Mouse (Mus musculus) midbrain, embryonic 16.5 days (tissue): ENCODE results near the gene Gm28845. TPM values are rescaled to one million over a fixed set of nuclear protein-coding genes. Genes with fewer than 3 reads are reported as not detected.
A peak's percentile ranks its signal among the peaks of the same experiment; 100 is the strongest.

Experiments used
- ATAC-seq: fragments of 200-750 bp; cut with Nextera tagmentation; 2 replicates; pipeline ENCODE4 v1.8.0; 2017; ENCODE audit warnings: moderate TSS enrichment
- H3K27ac ChIP-seq: fragments of 300-500 bp; sonication (generic); 2 replicates; pipeline ENCODE4 v1.5.1; 2014; ENCODE audit warnings: mild to moderate bottlenecking, low read length, mixed read lengths
- H3K27me3 ChIP-seq: fragments of 300-500 bp; sonication (generic); 2 replicates; pipeline ENCODE4 v1.6.1; 2014; ENCODE audit warnings: low read depth, low read length, mixed read lengths; ENCODE audit not compliant: control insufficient read depth, insufficient read depth
- H3K36me3 ChIP-seq: fragments of 300-500 bp; sonication (generic); 2 replicates; pipeline ENCODE4 v1.6.1; 2014; ENCODE audit warnings: mild to moderate bottlenecking, low read length, moderate library complexity, mixed read lengths; ENCODE audit not compliant: control insufficient read depth, insufficient read depth
- H3K4me1 ChIP-seq: fragments of 300-500 bp; sonication (generic); 2 replicates; pipeline ENCODE4 v1.6.1; 2014; ENCODE audit warnings: mild to moderate bottlenecking, low read length, mixed read lengths; ENCODE audit not compliant: control insufficient read depth, insufficient read depth
- H3K4me2 ChIP-seq: fragments of 300-500 bp; sonication (generic); 2 replicates; pipeline ENCODE4 v1.6.1; 2014; ENCODE audit warnings: mild to moderate bottlenecking, low read length, mixed read lengths
- H3K4me3 ChIP-seq: fragments of 300-500 bp; sonication (generic); 2 replicates; pipeline ENCODE4 v1.5.1; 2014; ENCODE audit warnings: low read depth, mild to moderate bottlenecking, low read length, moderate library complexity, mixed read lengths
- H3K9ac ChIP-seq: fragments of 300-500 bp; sonication (generic); 2 replicates; pipeline ENCODE4 v1.6.1; 2014; ENCODE audit warnings: low read depth, low read length, mixed read lengths
- H3K9me3 ChIP-seq: fragments of 300-500 bp; sonication (generic); replicated peaks from 2 replicates; pipeline ENCODE4 v1.6.1; 2014; ENCODE audit warnings: mild to moderate bottlenecking, low read length, mixed read lengths; ENCODE audit not compliant: control insufficient read depth, poor library complexity, severe bottlenecking
- WGBS: fragments of 180-500 bp; shearing (Covaris S2); extraction: QIAGEN DNeasy Blood & Tissue Kit; methylation state at CpG from one replicate; pipeline ENCODE4 v1.1.7; 2014; 5-methylcytosine and 5-hydroxymethylcytosine counted together
- polyA plus RNA-seq: library from polyadenylated mRNA; unstranded; fragments of >200 nt; fragmentation: Nextera tagmentation; extraction: Ambion mirVana; gene quantifications from 2 replicates; pipeline ENCODE4 v1.2.1, GENCODE M21; 2015

The Gm28845 gene
- not detected in 2 replicates for polyA plus RNA-seq

GRCm38 (mm10) chr1:65119438-65119837, at the start of gene Gm28845:
Gene Gm28845 (minus strand): TSS chr1:65119558.
- no peak within 1 kb of the TSS for H3K4me3 ChIP-seq
- ATAC-seq: no peak
- no peaks in the 10 kb centered on the region for H3K36me3 ChIP-seq
- H3K4me2 ChIP-seq: no peak within 1 kb of the TSS
- H3K4me1 ChIP-seq: no peaks in the 10 kb centered on the region
- no peak within 1 kb of the TSS for H3K27ac ChIP-seq
- H3K9ac ChIP-seq: no peak within 1 kb of the TSS
- H3K9me3 ChIP-seq: no peaks in the 10 kb centered on the region
- 79% methylated on average over 1 of the region's 1 CpGs for WGBS
- H3K27me3 ChIP-seq: no peaks in the 10 kb centered on the region

DNA sequence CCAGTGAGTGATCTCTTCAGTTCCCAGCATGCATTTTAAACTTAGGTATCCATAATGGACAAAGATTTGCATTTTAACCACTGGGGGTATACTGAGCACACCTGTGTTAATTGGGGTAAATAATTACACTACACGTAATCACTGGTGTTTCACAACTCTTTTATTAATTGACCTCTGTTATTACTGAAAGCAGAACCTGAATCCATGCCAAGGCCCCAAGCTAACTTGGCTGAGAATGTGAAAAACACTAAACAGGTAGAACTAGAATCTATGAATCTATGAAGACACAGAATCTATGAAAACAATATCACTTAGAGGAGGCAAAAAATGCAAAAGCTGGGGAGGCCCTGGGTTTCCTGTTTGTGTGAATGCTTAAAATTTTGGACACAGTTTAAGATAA, 48.1 kb upstream of the Gm28845 start:
- Histone ChIP-seq H3K4me2 (no peak overlapping the region), H3K4me1 (peaks cover 4% of the 10 kb centered on the region; the same call in 1 of the 2 replicates), H3K27me3 (no peaks in the 10 kb centered on the region), H3K36me3 (peaks cover 55% of the 10 kb centered on the region), H3K27ac (no peak overlapping the region), H3K9me3 (no peaks in the 10 kb centered on the region), H3K4me3 (no peak overlapping the region), H3K9ac (no peak overlapping the region)
- WGBS: 89% methylated on average over 1 of the region's 1 CpGs
- ATAC-seq: no peak

DNA sequence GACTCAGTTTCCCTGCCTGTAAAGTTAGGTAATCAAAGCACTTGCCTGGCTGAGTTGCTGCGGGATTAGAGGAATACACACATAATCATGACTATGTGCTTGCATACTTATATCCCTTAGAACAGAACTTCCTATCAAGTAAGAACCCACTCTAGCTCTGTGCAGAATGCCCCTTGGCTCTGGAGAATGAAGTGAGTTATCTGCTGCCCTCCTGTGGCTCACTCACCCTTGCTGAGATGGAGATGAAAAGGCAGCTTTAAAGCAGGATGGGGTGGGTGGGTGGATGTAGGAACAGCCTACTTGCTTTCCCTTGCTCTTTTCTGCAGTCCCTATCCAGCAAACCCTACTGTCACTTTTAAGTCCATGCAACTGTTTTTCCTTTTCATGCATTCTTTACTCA, 42.9 kb upstream of the Gm28845 start:
- Histone ChIP-seq H3K9me3 (no peaks in the 10 kb centered on the region), H3K9ac (no peak overlapping the region), H3K36me3 (peaks cover 64% of the 10 kb centered on the region), H3K4me2 (no peak overlapping the region), H3K27ac (no peak overlapping the region), H3K27me3 (no peaks in the 10 kb centered on the region), H3K4me1 (no peaks in the 10 kb centered on the region), H3K4me3 (no peak overlapping the region)
- 100% methylated on average over 1 of the region's 1 CpGs for WGBS
- ATAC-seq: peak; percentile 54; the same call in 1 of the 2 replicates

DNA sequence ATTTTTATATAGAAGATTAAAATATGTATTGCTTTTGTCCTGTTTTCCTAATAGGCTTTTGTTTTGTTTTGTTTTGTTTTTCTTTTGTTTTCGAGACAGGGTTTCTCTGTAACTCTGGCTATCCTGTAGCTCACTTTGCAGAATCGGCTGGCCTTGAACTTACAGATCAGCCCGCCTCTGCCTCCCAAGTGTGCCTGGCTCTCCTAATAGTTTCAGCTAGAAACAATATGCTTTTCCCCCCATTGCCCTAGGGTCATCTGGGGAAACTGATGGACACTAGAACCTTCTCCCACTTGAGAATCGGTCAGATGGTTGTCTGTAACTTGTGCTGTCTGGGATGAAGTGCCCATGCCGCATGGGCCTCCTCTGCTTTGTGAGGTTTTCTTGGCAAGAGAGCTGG, 36.8 kb upstream of the Gm28845 start:
- 95% methylated on average over 5 of the region's 5 CpGs for WGBS
- Histone ChIP-seq H3K4me1 (no peaks in the 10 kb centered on the region), H3K9me3 (no peaks in the 10 kb centered on the region), H3K4me3 (no peak overlapping the region), H3K27me3 (no peaks in the 10 kb centered on the region), H3K9ac (no peak overlapping the region), H3K27ac (no peak overlapping the region), H3K4me2 (no peak overlapping the region), H3K36me3 (peaks cover 21% of the 10 kb centered on the region)
- no peak for ATAC-seq

DNA sequence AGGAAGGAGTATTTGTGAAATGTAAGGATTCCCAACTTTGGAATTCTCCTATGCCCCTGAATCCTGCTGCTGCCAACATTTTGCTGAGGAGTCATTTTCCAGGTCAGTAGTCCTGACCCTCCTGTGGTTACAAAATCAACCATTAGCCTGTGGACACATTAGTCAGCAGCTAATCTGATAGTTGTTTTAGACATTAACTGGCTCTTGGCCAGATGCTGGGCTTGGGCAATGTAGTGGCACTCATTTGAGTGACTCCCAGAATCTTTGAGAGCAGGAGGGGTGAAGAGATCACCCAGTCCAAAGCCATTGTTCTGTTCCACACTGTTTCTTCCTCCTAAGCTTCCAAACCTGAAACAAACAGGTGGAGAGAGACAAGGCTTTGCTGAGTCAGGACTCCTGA, 35.5 kb upstream of the Gm28845 start:
- no peak for ATAC-seq
- peaks cover 12% of the 10 kb centered on the region for H3K36me3 ChIP-seq
- H3K9ac ChIP-seq: no peak overlapping the region
- H3K27me3 ChIP-seq: no peaks in the 10 kb centered on the region
- H3K4me3 ChIP-seq: no peak overlapping the region
- no peak overlapping the region for H3K4me2 ChIP-seq
- H3K27ac ChIP-seq: no peak overlapping the region
- H3K9me3 ChIP-seq: no peaks in the 10 kb centered on the region
- no peaks in the 10 kb centered on the region for H3K4me1 ChIP-seq

DNA sequence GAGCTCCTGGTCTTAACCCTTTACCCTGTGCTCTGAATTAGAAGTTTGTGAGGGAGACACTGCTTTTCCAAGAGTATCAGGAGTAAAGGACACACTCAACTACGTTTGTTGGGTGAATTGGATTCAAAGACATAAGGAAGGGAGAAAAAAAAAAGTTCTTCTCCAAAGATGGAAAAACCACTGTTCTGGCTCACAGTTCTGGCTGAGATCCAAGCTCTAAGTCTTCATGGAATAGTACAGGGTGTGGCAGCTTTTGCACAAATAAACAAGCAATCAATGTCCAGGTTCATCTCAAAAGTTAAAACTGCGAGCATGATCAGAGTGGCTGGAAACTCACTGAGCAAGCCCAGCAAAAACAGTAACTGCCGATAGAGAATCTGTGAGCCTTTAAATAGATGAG, 28.6 kb upstream of the Gm28845 start:
- WGBS: 82% methylated on average over 3 of the region's 3 CpGs
- no peak overlapping the region for H3K9ac ChIP-seq
- no peaks in the 10 kb centered on the region for H3K36me3 ChIP-seq
- H3K4me3 ChIP-seq: no peak overlapping the region
- H3K9me3 ChIP-seq: no peaks in the 10 kb centered on the region
- ATAC-seq: no peak
- H3K4me2 ChIP-seq: no peak overlapping the region
- H3K4me1 ChIP-seq: no peaks in the 10 kb centered on the region
- H3K27ac ChIP-seq: no peak overlapping the region
- no peaks in the 10 kb centered on the region for H3K27me3 ChIP-seq

GRCm38 (mm10) chr1:65147326-65147725, 28.0 kb upstream of the Gm28845 start:
- Histone ChIP-seq H3K27ac (no peak overlapping the region), H3K4me1 (no peaks in the 10 kb centered on the region), H3K27me3 (no peaks in the 10 kb centered on the region), H3K9ac (no peak overlapping the region), H3K4me3 (no peak overlapping the region), H3K36me3 (no peaks in the 10 kb centered on the region), H3K4me2 (no peak overlapping the region), H3K9me3 (no peaks in the 10 kb centered on the region)
- ATAC-seq: no peak
- WGBS: 96% methylated on average over 5 of the region's 5 CpGs

DNA sequence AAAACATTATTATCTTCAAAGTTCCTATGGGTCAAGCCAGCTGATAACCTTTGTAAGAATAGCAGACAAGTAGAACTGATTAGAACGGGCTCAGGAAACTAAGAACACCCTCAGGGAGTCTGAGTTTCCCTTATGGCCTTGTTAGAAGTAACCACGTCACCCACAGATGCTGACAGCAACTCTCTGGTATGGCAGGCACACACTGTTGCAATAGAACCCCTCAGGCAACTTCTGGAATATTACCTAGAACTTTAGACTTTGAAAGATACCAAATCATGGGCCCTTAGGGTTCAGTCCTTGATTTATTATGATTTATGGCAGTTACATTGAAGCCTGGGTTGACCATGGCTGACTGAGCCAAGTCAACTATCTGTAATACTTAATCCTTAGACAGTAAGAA, 27.2 kb upstream of the Gm28845 start:
- Histone ChIP-seq H3K36me3 (no peaks in the 10 kb centered on the region), H3K27ac (no peak overlapping the region), H3K9me3 (no peaks in the 10 kb centered on the region), H3K4me1 (no peaks in the 10 kb centered on the region), H3K4me3 (no peak overlapping the region), H3K27me3 (no peaks in the 10 kb centered on the region), H3K4me2 (no peak overlapping the region), H3K9ac (no peak overlapping the region)
- WGBS: 77% methylated on average over 2 of the region's 2 CpGs
- ATAC-seq: no peak

DNA sequence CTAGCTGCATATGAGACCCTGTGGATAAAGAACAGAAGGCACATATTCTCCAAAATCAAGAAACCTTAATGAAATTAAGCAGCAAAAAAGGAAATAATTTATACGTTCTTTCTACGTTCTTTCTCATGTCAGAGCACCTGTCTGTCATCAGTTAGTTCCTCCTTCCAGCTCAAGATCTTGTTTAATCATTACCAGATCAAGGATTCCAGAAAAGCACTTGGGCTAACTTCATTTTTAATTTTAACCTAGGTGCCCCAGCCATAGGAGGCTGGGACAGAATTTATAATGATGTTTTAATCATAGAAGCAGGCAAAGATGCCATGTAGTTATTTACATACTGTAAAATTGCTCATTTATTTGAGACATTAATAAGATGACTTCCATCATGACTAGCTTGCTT, 25.4 kb upstream of the Gm28845 start:
- 96% methylated on average over 2 of the region's 2 CpGs for WGBS
- no peak for ATAC-seq
- H3K4me1 ChIP-seq: no peaks in the 10 kb centered on the region

GRCm38 (mm10) chr1:65137560-65137959, 18.2 kb upstream of the Gm28845 start:
- Histone ChIP-seq H3K4me2 (no peak overlapping the region), H3K4me1 (no peaks in the 10 kb centered on the region), H3K9ac (no peak overlapping the region), H3K4me3 (no peak overlapping the region), H3K9me3 (no peaks in the 10 kb centered on the region), H3K27me3 (no peaks in the 10 kb centered on the region), H3K27ac (no peak overlapping the region), H3K36me3 (no peaks in the 10 kb centered on the region)
- ATAC-seq: no peak
- 83% methylated on average over 6 of the region's 6 CpGs for WGBS

More for the DNA sequence above, 25.4 kb upstream of the Gm28845 start:
- Histone ChIP-seq H3K4me3 (no peak overlapping the region), H3K9me3 (no peaks in the 10 kb centered on the region), H3K4me2 (no peak overlapping the region), H3K27ac (no peak overlapping the region), H3K27me3 (no peaks in the 10 kb centered on the region), H3K36me3 (no peaks in the 10 kb centered on the region), H3K9ac (no peak overlapping the region)
